Mouse (Mus musculus): ENCODE measurements around the gene Arl14. TPM values are rescaled to one million over a fixed set of nuclear protein-coding genes. Genes with fewer than 3 reads are reported as not detected.

The Arl14 gene
- total and polyA plus RNA-seq, 2 experiments from 2014 or later: not detected

GRCm38 (mm10) chr3:69201206-69201605, 21.0 kb upstream of the Arl14 start:
- Histone ChIP-seq H3K36me3 (ENCODE audit: insufficient read depth) (no peaks in the 10 kb centered on the region), H3K4me3 (ENCODE audit: low read depth, low read length) (no peak overlapping the region), H3K27ac (ENCODE audit: low read depth, low read length) (no peak overlapping the region), H3K4me2 (ENCODE audit: low read depth) (no peak overlapping the region), H3K27me3 (ENCODE audit: insufficient read depth, low read length) (no peaks in the 10 kb centered on the region), H3K4me1 (ENCODE audit: insufficient read depth) (no peaks in the 10 kb centered on the region), H3K9me3 (ENCODE audit: low read length) (no peaks in the 10 kb centered on the region), H3K9ac (no peak overlapping the region)
- DNase-seq (no peak), ATAC-seq (no peak)
- no peak for TF ChIP-seq CTCF (IDR thresholded peaks at IDR 0.05; ENCODE audit: low read depth)
- 74% methylated on average over 2 of the region's 2 CpGs for WGBS

GRCm38 (mm10) chr3:69202876-69203275, 19.3 kb upstream of the Arl14 start:
- Histone ChIP-seq H3K27ac (ENCODE audit: low read depth, low read length) (no peak overlapping the region), H3K9ac (no peak overlapping the region), H3K4me1 (ENCODE audit: insufficient read depth) (no peaks in the 10 kb centered on the region), H3K4me2 (ENCODE audit: low read depth) (no peak overlapping the region), H3K36me3 (ENCODE audit: insufficient read depth) (no peaks in the 10 kb centered on the region), H3K27me3 (ENCODE audit: insufficient read depth, low read length) (no peaks in the 10 kb centered on the region), H3K9me3 (ENCODE audit: low read length) (no peaks in the 10 kb centered on the region), H3K4me3 (ENCODE audit: low read depth, low read length) (no peak overlapping the region)
- WGBS: 87% methylated on average over 4 of the region's 4 CpGs
- TF ChIP-seq CTCF (IDR thresholded peaks at IDR 0.05; ENCODE audit: low read depth): no peak
- ATAC-seq: no peak
- no peak for DNase-seq

GRCm38 (mm10) chr3:69205266-69206054, 16.8 kb upstream of the Arl14 start:
- TF ChIP-seq CTCF (IDR thresholded peaks at IDR 0.05; ENCODE audit: low read depth): no peak

GRCm38 (mm10) chr3:69206193-69206893, 15.9 kb upstream of the Arl14 start:
- Histone ChIP-seq H3K4me1 (ENCODE audit: insufficient read depth) (no peaks in the 10 kb centered on the region), H3K36me3 (ENCODE audit: insufficient read depth) (no peaks in the 10 kb centered on the region), H3K4me3 (ENCODE audit: low read depth, low read length) (no peak overlapping the region), H3K9me3 (ENCODE audit: low read length) (no peaks in the 10 kb centered on the region), H3K27me3 (ENCODE audit: insufficient read depth, low read length) (no peaks in the 10 kb centered on the region), H3K27ac (ENCODE audit: low read depth, low read length) (no peak overlapping the region), H3K9ac (no peak overlapping the region), H3K4me2 (ENCODE audit: low read depth) (no peak overlapping the region)
- no peak for TF ChIP-seq CTCF (IDR thresholded peaks at IDR 0.05; ENCODE audit: low read depth)
- ATAC-seq: no peak
- DNase-seq: no peak
- WGBS: 87% methylated on average over 10 of the region's 10 CpGs

More at GRCm38 (mm10) chr3:69205266-69206054, 16.8 kb upstream of the Arl14 start:
- DNase-seq: no peak
- WGBS: 69% methylated on average over 7 of the region's 7 CpGs
- no peak overlapping the region for H3K27ac ChIP-seq (ENCODE audit: low read depth, low read length)
- no peaks in the 10 kb centered on the region for H3K9me3 ChIP-seq (ENCODE audit: low read length)
- H3K9ac ChIP-seq: no peak overlapping the region
- ATAC-seq: no peak
- H3K27me3 ChIP-seq (ENCODE audit: insufficient read depth, low read length): no peaks in the 10 kb centered on the region
- no peak overlapping the region for H3K4me2 ChIP-seq (ENCODE audit: low read depth)
- H3K36me3 ChIP-seq (ENCODE audit: insufficient read depth): no peaks in the 10 kb centered on the region
- H3K4me3 ChIP-seq (ENCODE audit: low read depth, low read length): no peak overlapping the region
- H3K4me1 ChIP-seq (ENCODE audit: insufficient read depth): no peaks in the 10 kb centered on the region

GRCm38 (mm10) chr3:69208441-69209309, 13.5 kb upstream of the Arl14 start:
- peak; percentile 31 for DNase-seq

GRCm38 (mm10) chr3:69212246-69212645, 10.0 kb upstream of the Arl14 start:
- H3K9me3 ChIP-seq (ENCODE audit: low read length): no peaks in the 10 kb centered on the region
- WGBS: 93% methylated on average over 2 of the region's 2 CpGs
- no peak overlapping the region for H3K27ac ChIP-seq (ENCODE audit: low read depth, low read length)
- DNase-seq (no peak), ATAC-seq (no peak)
- H3K4me1 ChIP-seq (ENCODE audit: insufficient read depth): no peaks in the 10 kb centered on the region
- H3K9ac ChIP-seq: no peak overlapping the region
- H3K4me3 ChIP-seq (ENCODE audit: low read depth, low read length): no peak overlapping the region
- no peaks in the 10 kb centered on the region for H3K27me3 ChIP-seq (ENCODE audit: insufficient read depth, low read length)
- H3K36me3 ChIP-seq (ENCODE audit: insufficient read depth): no peaks in the 10 kb centered on the region
- H3K4me2 ChIP-seq (ENCODE audit: low read depth): no peak overlapping the region
- no peak for TF ChIP-seq CTCF (IDR thresholded peaks at IDR 0.05; ENCODE audit: low read depth)

More at GRCm38 (mm10) chr3:69208441-69209309, 13.5 kb upstream of the Arl14 start:
- Histone ChIP-seq H3K9me3 (ENCODE audit: low read length) (no peaks in the 10 kb centered on the region), H3K27me3 (ENCODE audit: insufficient read depth, low read length) (no peaks in the 10 kb centered on the region), H3K27ac (ENCODE audit: low read depth, low read length) (no peak overlapping the region), H3K4me2 (ENCODE audit: low read depth) (no peak overlapping the region), H3K9ac (no peak overlapping the region), H3K36me3 (ENCODE audit: insufficient read depth) (no peaks in the 10 kb centered on the region), H3K4me3 (ENCODE audit: low read depth, low read length) (no peak overlapping the region), H3K4me1 (ENCODE audit: insufficient read depth) (no peaks in the 10 kb centered on the region)
- TF ChIP-seq CTCF (IDR thresholded peaks at IDR 0.05; ENCODE audit: low read depth): peak; percentile 64
- WGBS: 75% methylated on average over 12 of the region's 12 CpGs
- peak; percentile 81 for ATAC-seq
